Mouse (Mus musculus) spleen, adult 2 months (tissue): ENCODE data around the gene Zdhhc19. TPM values are rescaled to one million over a fixed set of nuclear protein-coding genes. Genes with fewer than 3 reads are reported as not detected.

ENCODE experiments used
- DNase-seq, 2 experiments: peaks; one replicate each; pipeline versions ENCODE4 v3.0.0 to v3.0.0-alpha.2; 2012 to 2021; ENCODE audit warnings: low spot score in 2 of 2, low read depth in 1 of 2
- H3K27ac ChIP-seq: fragments of 200-500 bp; 2 replicates; pipeline ENCODE4 v1.5.1; 2012; ENCODE audit warnings: low read length, inconsistent platforms; ENCODE audit not compliant: insufficient read depth
- H3K27me3 ChIP-seq: fragments of 200-500 bp; 2 replicates; pipeline ENCODE4 v1.6.1; 2012; ENCODE audit warnings: mild to moderate bottlenecking, moderate library complexity, low read length, inconsistent platforms; ENCODE audit not compliant: control insufficient read depth, insufficient read depth
- H3K36me3 ChIP-seq: fragments of 200-500 bp; 2 replicates; pipeline ENCODE4 v1.6.1; 2012; ENCODE audit warnings: mild to moderate bottlenecking, low read length, inconsistent platforms; ENCODE audit not compliant: control insufficient read depth, insufficient read depth
- H3K4me1 ChIP-seq: fragments of 200-500 bp; 2 replicates; pipeline ENCODE4 v1.6.1; 2011; ENCODE audit warnings: inconsistent platforms; ENCODE audit not compliant: control insufficient read depth, insufficient read depth, insufficient read length
- H3K4me3 ChIP-seq: fragments of 200-500 bp; 2 replicates; pipeline ENCODE4 v1.5.1; 2011; ENCODE audit warnings: mild to moderate bottlenecking, inconsistent platforms; ENCODE audit not compliant: insufficient read depth, insufficient read length; ENCODE audit errors: extremely low read depth
- CTCF ChIP-seq: fragments of 200-500 bp; IDR thresholded peaks from 2 replicates; pipeline ENCODE4 v1.5.1; 2011; ENCODE audit warnings: mild to moderate bottlenecking, inconsistent platforms; ENCODE audit not compliant: insufficient read depth, insufficient read length, insufficient replicate concordance; ENCODE audit errors: extremely low read depth
- POLR2A ChIP-seq: fragments of 200-500 bp; IDR thresholded peaks from 2 replicates; pipeline ENCODE4 v1.6.1; 2011; ENCODE audit warnings: low read depth, low read length, inconsistent platforms
- WGBS: fragments of 180-500 bp; shearing (Covaris S2); methylation state at CpG from one replicate; pipeline ENCODE4 v1.1.7; 2018; 5-methylcytosine and 5-hydroxymethylcytosine counted together
- polyA plus RNA-seq: library from polyadenylated mRNA; depleted of rRNA; stranded (reverse); fragments of >200 nt; gene quantifications from 2 replicates; pipeline ENCODE4 v1.2.3, GENCODE M21; 2012; rRNA removed

Gene Zdhhc19
- polyA plus RNA-seq, 1 experiment, result not detected

DNA sequence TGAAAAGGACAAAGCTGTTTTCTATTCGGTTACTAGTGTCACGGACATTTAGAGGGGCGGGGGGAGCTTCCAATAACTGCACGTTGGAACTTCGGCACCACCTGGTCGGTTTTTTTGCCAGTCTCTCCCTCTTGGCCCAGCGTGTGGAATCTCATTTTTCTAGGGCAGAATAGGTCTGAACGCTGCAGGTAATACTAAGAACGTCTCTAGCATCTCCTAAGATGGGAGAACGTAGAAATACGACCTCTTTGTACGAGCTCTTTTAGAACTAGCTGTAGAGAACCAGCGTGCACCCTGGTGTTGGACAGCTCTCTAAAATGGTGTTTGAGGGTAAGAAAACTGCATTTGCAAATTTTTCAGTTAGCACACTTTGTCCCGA lies 113.3 kb downstream of the Zdhhc19 start:
- Histone ChIP-seq H3K36me3 (no peaks in the 10 kb centered on the region), H3K27ac (peak overlapping the region; percentile 87), H3K4me1 (peaks cover 6% of the 10 kb centered on the region), H3K4me3 (peak overlapping the region; percentile 90), H3K27me3 (no peaks in the 10 kb centered on the region)
- WGBS, result under 1% methylated on average over 14 of the region's 14 CpGs
- no peak for DNase-seq
- no peak for TF ChIP-seq CTCF
- TF ChIP-seq POLR2A, result no peak

DNA sequence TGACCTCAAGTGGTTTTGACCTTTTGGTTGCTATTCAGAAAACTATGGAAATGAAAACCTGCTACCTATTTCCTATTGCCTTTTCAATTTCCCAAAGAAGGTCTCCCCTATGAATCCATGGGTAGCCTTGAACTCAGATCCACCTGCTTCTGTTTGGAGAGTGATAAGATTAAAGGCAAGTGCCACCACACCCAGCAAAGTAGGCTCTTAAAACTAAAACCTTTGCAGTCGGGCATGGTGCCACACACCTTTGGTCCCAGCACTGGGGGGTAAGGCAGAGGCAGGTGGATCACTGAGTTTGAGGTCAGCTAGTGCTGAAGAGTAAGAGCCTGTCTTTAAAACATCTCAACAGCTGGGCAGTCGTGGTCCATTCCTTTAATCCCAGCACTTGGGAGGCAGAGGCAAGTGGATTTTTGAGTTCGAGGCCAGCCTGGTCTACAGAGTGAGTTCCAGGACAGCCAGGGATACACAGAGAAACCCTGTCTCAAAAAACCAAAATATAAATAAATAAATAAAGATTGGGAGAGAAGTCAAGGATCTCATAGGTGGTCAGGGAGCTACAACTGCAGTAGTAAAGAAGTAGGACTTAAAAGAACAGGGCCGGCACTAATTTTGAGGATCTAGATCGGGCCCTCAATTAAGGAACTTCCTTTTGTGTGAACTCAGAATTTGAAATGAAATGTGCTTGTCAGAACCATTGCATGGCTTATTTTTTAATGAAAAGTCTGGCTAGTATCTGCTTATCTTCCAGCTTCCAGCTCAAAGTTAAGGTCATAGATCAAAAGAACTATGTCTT lies 114.6 kb downstream of the Zdhhc19 start:
- DNase-seq, result no peak
- Histone ChIP-seq H3K27me3 (no peaks in the 10 kb centered on the region), H3K4me1 (peaks cover 6% of the 10 kb centered on the region), H3K27ac (peak overlapping the region; percentile 62; the same call in 1 of the 2 replicates), H3K4me3 (peak overlapping the region; percentile 36), H3K36me3 (peaks cover 8% of the 10 kb centered on the region)
- 22% methylated on average over 5 of the region's 5 CpGs for WGBS
- TF ChIP-seq POLR2A (no peak), CTCF (no peak)

Other genes with a start within 250 kb of the Zdhhc19 start
- gene Fbxo45, start 249.1 kb upstream of the Zdhhc19 start, polyA plus RNA-seq, result 2.8 and 3.1 TPM in 2 replicates
- 2.3 TPM in 2 replicates for gene Wdr53, start 249.0 kb upstream of the Zdhhc19 start, polyA plus RNA-seq
- not detected in 2 replicates for gene Smco1, start 224.8 kb upstream of the Zdhhc19 start, polyA plus RNA-seq
- gene Rnf168, start 218.8 kb upstream of the Zdhhc19 start, polyA plus RNA-seq, result 5.6 and 7.1 TPM in 2 replicates
- 6.0 and 17.2 TPM in 2 replicates for gene Ubxn7, start 164.0 kb upstream of the Zdhhc19 start, polyA plus RNA-seq
- gene Tm4sf19, start 95.8 kb upstream of the Zdhhc19 start, polyA plus RNA-seq, result 0.58 and 0.70 TPM in 2 replicates
- gene Tctex1d2, start 76.6 kb upstream of the Zdhhc19 start, polyA plus RNA-seq, result 2.3 and 2.5 TPM in 2 replicates
- gene Pcyt1a, start 65.3 kb upstream of the Zdhhc19 start, polyA plus RNA-seq, result 13.1 and 15.9 TPM in 2 replicates
- gene Slc51a, start 8.4 kb upstream of the Zdhhc19 start, polyA plus RNA-seq, result not detected in 2 replicates
- 9.4 and 11.9 TPM in 2 replicates for gene Tfrc, start 112.7 kb downstream of the Zdhhc19 start, polyA plus RNA-seq
- gene Tnk2, start 147.6 kb downstream of the Zdhhc19 start, polyA plus RNA-seq, result 109 and 137 TPM in 2 replicates
- gene Muc4, start 239.6 kb downstream of the Zdhhc19 start, polyA plus RNA-seq, result 0.06 and 0.07 TPM in 2 replicates